Mouse (Mus musculus) v-Abl transformed pro-B cells (cell line): Measurements from ENCODE around the gene Gm6034.
"Not testable (repeated sequence)": the region's sequence is repeated elsewhere in the genome, so short reads cannot be mapped to it uniquely, and the experiment has no call there.

ENCODE experiments used
- in situ Hi-C, 2 experiments: fragments of 400-800 bp; cut with MboI; formaldehyde crosslinking; loops; one replicate each; pipeline ENCODE4 v1.15.1; 2025; ENCODE audit not compliant: unreplicated experiment in 2 of 2

The Gm6034 gene

DNA sequence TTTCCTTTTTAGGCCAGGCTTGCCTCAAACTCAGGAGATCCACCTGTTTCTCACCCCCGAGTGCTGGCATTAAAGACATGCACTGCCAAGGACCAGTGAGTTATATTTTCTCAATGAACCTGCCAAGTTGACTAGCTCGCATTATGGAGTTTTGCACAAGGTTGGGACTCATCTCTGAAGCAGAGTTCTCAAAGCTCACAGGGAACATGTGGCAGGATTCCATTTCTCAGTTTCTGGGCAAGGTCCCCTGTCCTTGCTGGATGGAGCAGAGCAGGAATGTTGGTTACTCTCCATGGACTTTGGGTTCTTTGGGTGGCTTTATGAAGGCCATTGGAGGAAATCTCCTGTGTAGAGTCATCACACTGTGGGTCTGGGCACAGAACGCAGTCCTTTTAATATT is 525 bp downstream of the Gm6034 start:
- in situ Hi-C loops: loop anchor here (10.0 kb wide), 4 partner anchors 48 to 218 kb away; partner anchors contain the start of genes Flot1 (in 1 of the 2) and Ier3 (in 1 of the 2)

DNA sequence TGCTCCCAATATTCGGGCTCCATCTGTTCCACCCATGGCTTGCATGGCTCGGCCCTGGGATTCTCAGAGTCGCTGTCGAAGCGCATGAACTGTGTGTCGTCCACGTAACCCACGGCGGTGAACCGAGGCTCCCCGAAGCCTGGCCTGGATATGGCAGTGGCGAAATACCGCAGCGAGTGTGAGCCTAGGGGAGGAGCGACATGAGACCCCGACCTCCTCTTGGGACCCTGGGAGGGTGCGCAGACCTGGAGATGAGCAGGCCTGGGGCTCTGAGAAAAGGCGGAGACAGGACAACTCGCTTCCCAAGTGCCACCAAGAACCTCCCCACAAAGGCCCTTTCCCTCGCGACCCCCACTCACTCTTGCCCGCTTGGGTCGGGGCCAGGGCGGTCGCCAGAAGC is 15.2 kb downstream of the Gm6034 start:
- in situ Hi-C loops: not testable (repeated sequence)

DNA sequence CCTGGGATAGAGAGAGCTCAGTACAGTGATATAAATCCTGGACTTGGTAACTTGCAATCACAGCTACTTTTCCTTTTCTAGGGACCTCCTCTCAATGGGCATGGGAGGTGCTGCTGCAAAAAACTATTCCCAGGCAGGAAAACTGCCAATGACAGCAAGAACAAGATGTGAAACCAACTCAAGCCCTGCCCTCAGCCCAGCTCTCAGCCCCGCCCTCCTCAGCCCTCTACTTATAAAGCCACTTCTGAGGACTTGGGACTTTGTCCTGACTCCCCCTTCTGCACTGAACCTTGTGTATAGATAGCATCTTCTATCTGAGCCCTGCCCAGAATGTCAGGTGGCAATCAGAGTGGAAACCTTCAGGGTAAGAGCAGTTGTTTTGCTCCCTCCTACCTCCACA is 15.6 kb downstream of the Gm6034 start, which contains the start of gene Gm11127:
Gene Gm11127 (minus strand): TSS at position 10 of the 400 bp plus-strand sequence.
- in situ Hi-C loops: not testable (repeated sequence)

DNA sequence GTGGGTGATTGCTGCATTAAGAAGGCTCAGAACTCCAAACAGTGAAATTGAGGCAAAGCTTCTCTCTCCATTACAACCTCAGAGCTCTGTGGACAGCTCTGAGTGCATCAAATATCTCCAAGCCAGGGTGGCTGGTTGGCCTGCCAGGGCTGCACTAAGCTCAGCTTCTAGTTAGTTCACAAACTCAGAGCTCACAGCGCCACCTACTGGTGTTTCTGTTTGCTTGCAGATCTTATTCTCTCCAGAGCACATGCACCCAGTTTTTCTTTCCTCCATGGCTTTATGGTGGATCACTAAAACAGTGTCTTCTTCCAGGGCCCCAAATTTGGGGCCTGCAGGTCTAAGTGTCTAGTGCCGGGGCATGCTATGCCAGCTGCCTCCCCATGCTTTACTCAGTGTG is 18.1 kb downstream of the Gm6034 start:
- in situ Hi-C loops: loop anchor here in 1 of 2 experiments (10.0 kb wide), 2 partner anchors 126 to 354 kb away; no protein-coding TSS in a partner anchor

DNA sequence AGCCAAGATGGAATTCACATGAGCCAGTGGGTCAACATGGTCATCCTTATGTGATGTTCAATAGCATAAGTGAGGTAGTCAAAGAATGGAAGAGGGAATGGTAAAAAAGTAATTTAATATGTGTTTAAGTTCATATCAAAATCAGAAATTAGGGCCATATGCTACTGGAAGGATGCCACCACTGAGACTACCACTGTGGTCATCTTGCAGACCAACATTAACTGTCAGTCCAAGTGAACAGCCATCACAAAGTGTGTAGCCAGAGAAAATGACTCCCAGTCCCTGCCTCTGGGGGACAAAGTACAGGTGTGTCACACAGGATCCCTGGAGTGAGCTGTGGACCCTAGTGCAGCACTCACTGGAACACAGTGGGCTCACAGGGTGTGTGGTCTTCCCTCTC is 39.1 kb downstream of the Gm6034 start:
- in situ Hi-C loops: loop anchor here in 1 of 2 experiments (5.0 to 25.0 kb wide), 4 partner anchors 110 to 747 kb away; partner anchors contain the start of genes H2-M10.6 and H2-T3

DNA sequence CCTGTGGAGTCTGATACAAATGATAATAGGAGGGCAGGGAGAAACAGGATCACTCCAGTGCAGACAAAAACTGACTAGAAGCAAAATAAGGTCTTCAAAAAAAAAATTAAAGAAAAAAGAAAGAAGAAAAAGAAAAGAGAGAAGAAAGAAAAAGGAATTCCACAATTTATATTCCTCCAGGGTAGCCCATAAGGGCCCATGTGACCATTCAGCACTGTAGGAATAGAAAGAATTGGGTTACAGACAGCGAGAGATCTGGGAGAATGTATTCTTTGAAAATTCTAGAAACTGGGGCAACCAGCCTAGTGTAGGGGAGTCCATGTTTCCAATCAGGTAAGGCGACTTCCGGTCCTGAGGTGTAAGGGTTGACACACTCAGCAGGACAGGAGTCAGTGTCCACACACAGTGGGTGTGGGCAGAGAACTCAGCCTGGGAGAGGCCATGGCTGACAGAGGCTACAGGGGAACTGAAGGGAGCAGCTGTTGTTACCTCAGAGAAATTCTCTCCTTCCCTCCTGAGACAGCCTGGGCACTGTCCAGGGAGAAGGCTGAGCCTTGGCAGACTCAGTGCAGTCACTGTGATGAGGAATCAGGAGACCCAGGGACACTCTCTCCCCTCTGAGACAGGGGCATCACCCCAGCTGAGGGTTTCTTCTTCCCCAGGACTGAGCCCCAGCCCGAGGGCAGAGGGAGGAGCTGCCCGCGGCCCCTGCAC is 39.9 kb downstream of the Gm6034 start:
- in situ Hi-C loops: loop anchor here in 1 of 2 experiments (5.0 to 25.0 kb wide), 4 partner anchors 110 to 748 kb away; partner anchors contain the start of genes H2-M10.6 and H2-T3

DNA sequence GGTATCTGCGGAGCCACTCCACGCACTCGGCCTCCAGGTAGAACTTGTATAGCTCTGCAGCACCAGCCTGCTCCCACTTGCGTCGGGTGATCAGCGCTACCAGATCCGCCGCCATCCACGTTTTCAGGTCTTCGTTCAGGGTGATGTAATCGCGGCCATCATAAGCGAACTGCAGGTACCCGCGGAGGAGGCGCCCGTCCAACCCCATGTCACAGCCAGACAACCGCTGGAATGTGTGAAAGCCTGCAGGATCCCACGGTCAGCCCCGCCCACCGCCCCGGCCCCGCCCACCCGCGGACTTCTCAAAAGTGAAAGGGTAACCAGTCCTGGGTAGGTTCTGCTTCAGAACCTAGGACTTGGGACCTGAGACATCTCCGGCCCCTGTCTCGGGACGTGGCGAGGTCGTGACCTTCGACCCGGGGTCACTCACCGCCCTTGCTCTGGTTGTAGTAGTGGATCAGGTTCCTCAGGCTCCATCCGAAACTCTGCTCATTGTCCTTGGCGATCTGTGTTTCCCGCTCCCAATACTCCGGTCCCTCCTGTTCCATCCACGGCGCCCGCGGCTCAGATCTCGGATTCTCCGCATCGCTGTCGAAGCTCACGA is 40.6 kb downstream of the Gm6034 start:
- in situ Hi-C loops: loop anchor here in 1 of 2 experiments (5.0 to 25.0 kb wide), 4 partner anchors 109 to 749 kb away; partner anchors contain the start of genes H2-M10.6 and H2-T3

DNA sequence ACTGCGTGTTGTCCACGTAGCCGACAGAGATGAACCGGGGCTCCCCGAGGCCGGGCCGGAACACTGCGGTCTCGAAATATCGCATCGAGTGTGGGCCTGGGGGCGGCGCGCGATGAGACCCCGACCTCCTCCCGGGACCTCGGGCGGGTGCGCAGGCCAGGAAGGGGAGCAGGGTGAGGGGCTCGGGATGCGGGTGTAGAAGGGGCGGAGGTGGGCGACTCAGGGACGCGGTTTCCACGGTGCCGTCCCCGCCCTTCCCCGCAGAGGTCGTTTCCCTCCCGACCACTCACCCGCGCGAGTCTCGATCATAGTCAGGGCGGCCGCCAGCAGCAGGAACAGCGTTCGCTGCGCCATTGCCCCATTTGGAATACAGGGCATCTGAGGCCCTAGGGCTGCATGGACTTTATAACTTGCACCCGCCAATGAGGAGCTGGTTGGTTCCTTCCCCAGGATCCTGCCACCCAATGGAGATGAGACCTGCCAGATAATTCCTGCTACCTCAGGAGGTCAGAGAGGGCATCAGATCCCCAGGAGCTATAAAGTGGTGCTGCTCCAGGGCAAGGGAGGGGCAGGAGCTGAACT is 41.2 kb downstream of the Gm6034 start:
- in situ Hi-C loops: loop anchor here in 1 of 2 experiments (5.0 to 25.0 kb wide), 4 partner anchors 108 to 749 kb away; partner anchors contain the start of genes H2-M10.6 and H2-T3

DNA sequence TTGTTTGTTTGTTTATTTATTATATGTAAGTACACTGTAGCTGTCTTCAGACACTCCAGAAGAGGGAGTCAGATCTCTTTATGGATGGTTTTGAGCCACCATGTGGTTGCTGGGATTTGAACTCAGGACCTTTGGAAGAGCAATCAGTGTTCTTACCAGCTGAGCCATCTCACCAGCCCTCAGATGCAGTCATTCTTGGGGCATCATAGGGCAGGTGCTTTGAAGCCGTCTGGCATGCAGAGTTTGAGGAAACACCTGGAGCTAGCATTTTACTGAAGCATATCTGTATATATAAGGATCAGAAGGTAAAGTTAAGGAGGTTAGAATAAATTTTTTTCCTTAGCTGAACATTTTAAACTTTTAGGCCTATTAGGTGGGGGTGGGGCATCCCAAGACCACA is 43.2 kb downstream of the Gm6034 start:
- in situ Hi-C loops: loop anchor here (5.0 to 25.0 kb wide), 4 partner anchors 111 to 751 kb away; partner anchors contain the start of gene H2-M10.6 (in 1 of the 2)

DNA sequence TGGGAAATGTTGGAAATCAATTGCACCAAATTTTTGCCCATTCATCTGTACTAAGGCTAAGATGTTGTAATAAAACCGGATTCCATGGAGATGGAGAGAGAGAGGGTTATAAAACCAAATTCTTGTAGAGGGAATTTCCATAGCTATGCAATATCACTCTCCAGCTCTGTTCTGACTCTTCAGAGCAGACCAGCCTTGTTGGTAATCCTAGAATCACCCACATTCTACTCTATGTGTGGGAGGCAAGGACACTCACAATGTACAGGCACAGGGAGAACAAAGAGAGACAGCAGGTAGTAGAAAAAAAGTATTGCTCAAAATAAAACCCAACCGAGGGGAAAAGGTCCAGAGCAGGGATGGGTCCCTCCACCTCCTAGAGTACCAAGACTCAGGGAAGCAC is 49.2 kb downstream of the Gm6034 start:
- in situ Hi-C loops: loop anchor here in 1 of 2 experiments (25.0 kb wide), 2 partner anchors 320 to 720 kb away; partner anchors contain the start of gene H2-M10.6

DNA sequence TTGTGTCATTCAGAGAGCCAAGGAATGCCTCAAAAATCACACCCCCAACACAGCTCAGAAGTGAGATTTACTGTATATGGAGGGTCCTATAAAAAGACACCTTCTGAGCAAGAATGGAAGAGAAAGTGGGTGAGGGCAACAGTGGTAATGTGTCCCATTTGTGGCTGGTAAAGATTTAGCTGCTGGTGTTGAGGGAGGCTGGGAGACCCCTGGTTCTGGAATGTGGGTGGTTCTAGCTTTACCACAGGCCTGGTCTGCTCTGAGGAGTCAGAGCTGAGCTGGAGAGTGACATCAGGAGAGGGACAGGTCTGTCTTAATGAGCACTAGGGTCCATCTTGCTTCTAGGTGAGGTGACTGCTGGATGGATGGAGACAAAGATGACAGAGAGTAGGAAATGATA is 49.8 kb downstream of the Gm6034 start:
- in situ Hi-C loops: loop anchor here in 1 of 2 experiments (25.0 kb wide), 2 partner anchors 320 to 720 kb away; partner anchors contain the start of gene H2-M10.6

DNA sequence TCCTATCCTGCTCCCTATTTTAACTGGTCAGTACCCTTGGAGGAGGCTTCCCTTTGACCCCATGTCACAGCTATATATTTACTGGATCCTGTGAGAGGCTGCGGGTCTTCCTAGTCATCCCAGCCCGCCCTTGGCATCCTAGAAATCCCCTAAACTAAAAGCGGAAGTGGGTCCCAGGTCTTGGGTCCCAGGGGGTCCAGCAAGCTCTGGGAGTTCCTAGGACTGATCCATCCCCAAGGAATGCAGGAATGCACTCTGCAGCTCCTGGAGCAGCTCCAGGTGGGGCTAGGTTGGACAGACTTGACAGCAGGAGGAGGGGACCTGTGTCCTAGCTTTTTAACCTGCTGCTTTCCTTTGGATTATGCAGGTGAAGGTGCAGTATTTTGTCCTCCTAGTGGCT is 51.2 kb downstream of the Gm6034 start:
- in situ Hi-C loops: loop anchor here in 1 of 2 experiments (25.0 kb wide), 2 partner anchors 318 to 718 kb away; partner anchors contain the start of gene H2-M10.6

DNA sequence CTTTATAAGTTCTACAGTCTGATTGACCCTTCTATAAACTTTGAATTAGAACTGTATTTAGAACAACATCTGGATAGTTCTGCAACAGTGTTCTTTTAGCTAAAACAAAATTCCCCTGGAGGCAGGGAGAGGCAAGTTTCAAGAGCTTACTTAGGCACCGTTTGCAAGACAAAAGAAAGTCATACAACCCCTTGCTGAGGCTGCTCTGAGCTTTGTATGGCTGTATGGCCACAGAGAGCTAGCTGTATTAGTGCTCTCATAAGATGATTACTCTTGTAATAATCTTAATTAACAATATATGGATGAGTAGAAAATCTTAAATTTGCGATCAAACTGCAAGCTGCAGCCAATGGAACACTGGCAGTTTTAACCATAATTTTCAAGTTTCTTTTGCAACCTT is 56.8 kb downstream of the Gm6034 start:
- in situ Hi-C loops: loop anchor here in 1 of 2 experiments (25.0 kb wide), 2 partner anchors 313 to 713 kb away; partner anchors contain the start of gene H2-M10.6

DNA sequence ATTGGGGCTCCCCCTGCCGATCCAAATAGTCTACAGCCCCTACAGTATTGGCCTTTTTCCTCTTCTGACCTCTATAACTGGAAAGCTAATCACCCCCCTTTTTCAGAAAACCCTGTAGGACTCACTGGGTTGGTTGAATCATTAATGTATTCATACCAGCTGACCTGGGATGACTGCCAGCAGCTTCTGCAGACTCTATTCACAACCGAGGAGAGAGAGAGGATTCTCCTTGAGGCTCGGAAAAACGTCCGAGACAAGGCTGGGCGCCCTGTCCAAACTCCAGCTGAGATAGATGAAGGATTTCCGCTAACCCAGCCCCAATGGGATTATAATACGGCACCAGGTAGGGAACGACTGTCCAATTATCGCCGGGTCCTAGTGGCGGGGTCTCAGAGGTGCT is 59.3 kb downstream of the Gm6034 start:
- in situ Hi-C loops: not testable (repeated sequence)
